Mouse (Mus musculus): ENCODE data around the gene Eif2ak1. TPM values are rescaled to one million over a fixed set of nuclear protein-coding genes. Genes with fewer than 3 reads are reported as not detected.

Eif2ak1 gene
- total RNA-seq, 4 experiments from 2014 or later: 41.5 to 49.6 (median 43.1) TPM

DNA sequence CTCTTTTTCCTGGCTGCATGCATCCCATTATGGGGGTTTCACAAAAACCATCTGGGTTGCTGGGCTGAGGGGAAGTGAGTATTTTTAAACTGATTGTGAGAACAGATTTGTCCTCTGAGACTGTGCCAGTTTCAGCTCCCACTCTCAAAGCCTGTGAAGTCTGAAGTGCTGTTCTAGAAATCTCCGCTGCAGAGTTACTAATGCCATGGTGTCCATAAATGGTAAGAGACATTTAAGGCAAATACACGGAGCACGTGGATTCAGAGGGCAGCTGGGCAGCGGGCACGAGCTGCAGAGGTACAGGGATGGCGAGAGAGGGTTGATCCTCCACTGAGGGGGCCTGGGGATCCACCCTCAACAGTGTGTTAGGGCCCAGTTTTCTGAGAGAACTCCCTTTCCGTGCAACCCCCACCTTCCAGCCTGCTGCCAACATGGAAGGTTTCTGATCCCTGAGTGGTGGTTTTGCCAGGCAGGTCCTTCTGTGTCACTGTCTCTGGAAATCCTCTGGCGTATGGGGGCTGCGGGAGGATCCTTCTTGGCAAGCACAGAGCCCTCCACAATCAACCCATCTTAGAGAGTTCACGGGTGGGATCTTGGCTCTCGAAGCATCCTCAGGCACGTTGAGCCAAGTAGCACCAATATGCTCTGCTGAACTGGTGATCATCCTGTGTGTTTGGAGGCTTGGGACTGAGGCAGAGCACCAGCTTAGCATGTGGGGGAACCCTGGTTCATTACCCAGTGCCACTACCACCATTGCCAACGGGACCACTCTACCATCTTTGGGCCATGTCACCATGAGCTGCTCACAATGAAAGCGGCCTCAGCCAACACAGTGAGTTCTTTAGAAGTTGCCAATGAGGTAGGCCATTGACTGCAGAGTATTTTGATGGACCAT lies 125.9 kb downstream of the Eif2ak1 start:
- peak; percentile 84 to 89 for DNase-seq (ENCODE audit: low spot score in 2 of 2)

DNA sequence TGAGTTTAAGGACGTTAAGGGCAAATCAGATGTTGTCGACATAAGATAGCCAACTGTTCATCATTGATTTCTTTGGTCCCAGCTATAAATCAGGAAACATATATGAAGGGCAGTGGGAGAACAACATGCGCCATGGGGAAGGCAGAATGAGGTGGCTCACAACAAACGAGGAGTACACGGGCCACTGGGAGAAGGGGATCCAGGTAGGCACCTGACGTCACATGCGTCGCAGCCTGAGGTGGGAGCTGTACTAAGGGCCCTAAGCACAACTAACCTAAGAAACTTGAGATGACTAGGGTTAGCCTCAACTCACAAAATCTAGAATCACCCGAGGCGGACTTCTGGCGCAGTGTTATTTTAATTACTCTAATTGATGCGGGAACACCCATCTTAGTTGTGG lies 130.8 kb downstream of the Eif2ak1 start:
- DNase-seq (ENCODE audit: low spot score in 2 of 2): no peak

GRCm38 (mm10) chr5:143950016-143950415 lies 132.4 kb downstream of the Eif2ak1 start:
- DNase-seq (ENCODE audit: low spot score in 2 of 2): no peak

Other genes with a start within 250 kb of the Eif2ak1 start
- 10 to 100 TPM; 37.1 to 44.8 (median 39.0) TPM for gene Cyth3, start 195.3 kb upstream of the Eif2ak1 start, total RNA-seq (2022)
- gene Usp42, start 85.5 kb upstream of the Eif2ak1 start, total RNA-seq (2022): 10 to 100 TPM; 20.6 to 24.0 (median 21.4) TPM
- gene Ankrd61, start 79.9 kb downstream of the Eif2ak1 start, total RNA-seq (2022): not detected
- 10 to 100 TPM; 28.6 to 31.3 (median 29.1) TPM for gene Aimp2, start 92.1 kb downstream of the Eif2ak1 start, total RNA-seq (2022)
- 10 to 100 TPM; 18.8 to 22.0 (median 20.8) TPM for gene Pms2, start 92.2 kb downstream of the Eif2ak1 start, total RNA-seq (2022)
- gene Gm42421, start 110.4 kb downstream of the Eif2ak1 start, total RNA-seq (2022): 1 to 10 TPM in 3 of 4 experiments, under 1 TPM in 1; 0.57 to 2.2 (median 1.9) TPM
- gene Rsph10b, start 115.2 kb downstream of the Eif2ak1 start, total RNA-seq (2022): 1 to 10 TPM; 4.1 to 4.3 (median 4.2) TPM
- gene Ccz1, start 197.1 kb downstream of the Eif2ak1 start, total RNA-seq (2022): 10 to 100 TPM; 38.1 to 41.0 (median 38.6) TPM
- not detected for gene Ocm, start 208.9 kb downstream of the Eif2ak1 start, total RNA-seq (2022)